Mouse (Mus musculus): ENCODE results near the gene Pdia5.

Gene Pdia5

GRCm38 (mm10) chr16:35484105-35484504, 6.6 kb downstream of the Pdia5 start:
- no peak for DNase-seq

- DNase-seq: no peak
Observed at GRCm38 (mm10) chr16:35479301-35479700, 11.4 kb downstream of the Pdia5 start.

GRCm38 (mm10) chr16:35477273-35477672, 13.4 kb downstream of the Pdia5 start:
- DNase-seq: no peak

- no peak for DNase-seq
Observed at GRCm38 (mm10) chr16:35472569-35473275, 18.0 kb downstream of the Pdia5 start.

GRCm38 (mm10) chr16:35471841-35472568, 18.7 kb downstream of the Pdia5 start:
- no peak for DNase-seq

GRCm38 (mm10) chr16:35470983-35471382, 19.7 kb downstream of the Pdia5 start:
- no peak for DNase-seq

GRCm38 (mm10) chr16:35470096-35470495, 20.6 kb downstream of the Pdia5 start:
- no peak for DNase-seq

- DNase-seq: no peak
Observed at GRCm38 (mm10) chr16:35469016-35469415, 21.7 kb downstream of the Pdia5 start.

GRCm38 (mm10) chr16:35467044-35467443, 23.6 kb downstream of the Pdia5 start:
- no peak for DNase-seq

GRCm38 (mm10) chr16:35465808-35466351, 24.8 kb downstream of the Pdia5 start:
- DNase-seq: no peak

- no peak for DNase-seq
Observed at GRCm38 (mm10) chr16:35464686-35465308, 25.9 kb downstream of the Pdia5 start.

GRCm38 (mm10) chr16:35463708-35464107, 27.0 kb downstream of the Pdia5 start:
- DNase-seq: no peak

- no peak for DNase-seq
Observed at GRCm38 (mm10) chr16:35462955-35463354, 27.7 kb downstream of the Pdia5 start.

GRCm38 (mm10) chr16:35459584-35459983, 31.1 kb downstream of the Pdia5 start:
- DNase-seq: no peak

- DNase-seq: no peak
Observed at GRCm38 (mm10) chr16:35458297-35458696, 32.4 kb downstream of the Pdia5 start.

- DNase-seq: peak; percentile 42
Observed at GRCm38 (mm10) chr16:35457488-35457887, 33.2 kb downstream of the Pdia5 start.

- DNase-seq: peak; percentile 56
Observed at GRCm38 (mm10) chr16:35457011-35457419, 33.7 kb downstream of the Pdia5 start.

GRCm38 (mm10) chr16:35456305-35456704, 34.4 kb downstream of the Pdia5 start:
- DNase-seq: no peak

- no peak for DNase-seq
Observed at GRCm38 (mm10) chr16:35455822-35456221, 34.9 kb downstream of the Pdia5 start.

- DNase-seq: no peak
Observed at GRCm38 (mm10) chr16:35450018-35450630, 40.5 kb downstream of the Pdia5 start.

GRCm38 (mm10) chr16:35442026-35442415, 48.7 kb downstream of the Pdia5 start:
- no peak for DNase-seq

- peak; percentile 89 for DNase-seq
Observed at GRCm38 (mm10) chr16:35441346-35442025, 49.2 kb downstream of the Pdia5 start.

- DNase-seq: no peak
Observed at GRCm38 (mm10) chr16:35439046-35439445, 51.6 kb downstream of the Pdia5 start.
